Mouse (Mus musculus) cerebellum, adult 9-10 months (tissue): ENCODE measurements around the gene Nfib.
A peak's percentile ranks its signal among the peaks of the same experiment; 100 is the strongest.

Source experiments
- DNase-seq: peaks from one replicate; pipeline ENCODE4 v3.0.0; 2022

Gene Nfib

DNA sequence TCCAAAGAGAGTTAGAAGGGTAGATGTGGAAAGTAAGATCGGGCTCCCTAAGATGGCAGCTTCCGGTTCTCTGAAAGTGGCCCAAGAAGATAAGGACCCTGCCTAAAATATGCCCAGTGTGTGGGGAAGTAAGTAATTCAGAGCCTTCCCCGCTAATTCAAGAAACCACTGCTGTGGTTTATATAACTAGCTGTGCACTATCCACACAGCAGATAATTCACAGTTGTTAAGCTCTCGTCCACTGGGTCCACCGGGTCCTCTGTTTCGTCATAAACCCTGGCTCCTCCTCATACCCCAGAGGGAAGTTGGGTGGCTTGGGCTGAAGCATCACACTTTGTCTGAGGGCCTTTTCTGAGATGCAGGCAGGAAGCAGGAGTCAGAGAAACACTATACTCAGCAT lies 19.5 kb downstream of the Nfib start:
- no peak for DNase-seq

- DNase-seq: no peak
These were observed 21.3 kb downstream of the Nfib start for GRCm38 (mm10) chr4:82684088-82684715.

GRCm38 (mm10) chr4:82683583-82683982 lies 22.0 kb downstream of the Nfib start:
- DNase-seq: no peak

DNA sequence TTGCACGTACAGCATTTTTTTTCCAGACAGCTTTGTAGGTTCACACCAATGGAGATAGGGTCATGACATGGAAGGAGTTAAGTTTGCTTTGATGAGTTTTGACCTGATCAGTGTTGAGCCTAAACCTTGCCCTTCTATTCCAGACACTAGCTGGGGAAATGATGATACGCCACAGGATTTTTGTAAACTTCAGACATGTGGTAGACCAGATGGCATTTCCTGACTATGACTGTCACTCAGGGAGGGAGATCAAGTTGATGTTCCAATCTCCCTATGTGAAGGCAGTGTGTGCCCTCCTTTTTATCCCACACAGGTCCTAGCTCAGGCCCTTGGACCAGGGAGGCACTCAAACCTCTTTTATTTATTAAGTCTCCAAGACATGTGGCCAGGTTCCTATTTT lies 29.4 kb downstream of the Nfib start:
- no peak for DNase-seq

DNA sequence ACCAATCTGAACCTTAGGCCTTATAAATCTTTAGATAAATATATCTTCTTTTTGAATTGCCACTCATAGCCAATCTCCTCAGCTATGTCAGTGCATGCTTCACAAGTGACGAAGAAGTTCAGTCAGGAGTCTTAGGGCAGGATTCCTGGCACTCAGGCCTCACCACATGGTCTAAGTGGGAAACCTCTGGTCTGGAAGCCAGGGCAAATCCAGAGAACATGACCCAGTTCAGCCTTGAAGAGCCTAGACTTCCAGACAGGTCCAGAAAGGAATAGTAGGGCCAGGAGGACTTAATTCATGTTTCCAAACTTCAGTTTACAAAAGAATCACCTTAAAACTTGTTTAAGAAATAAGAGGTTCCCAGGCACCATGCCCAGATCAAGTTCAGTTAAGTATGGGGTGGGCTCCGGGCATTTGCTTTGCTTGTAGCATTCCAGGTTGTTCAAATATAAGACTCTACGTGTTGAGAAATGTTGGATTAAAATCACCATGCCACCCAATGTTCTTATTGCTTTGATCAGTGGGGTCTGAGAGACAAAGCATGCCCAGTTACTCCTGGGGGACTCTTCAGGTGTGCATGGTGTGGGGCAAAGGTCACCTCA lies 38.2 kb downstream of the Nfib start:
- no peak for DNase-seq

GRCm38 (mm10) chr4:82664436-82664835 lies 41.1 kb downstream of the Nfib start:
- DNase-seq: no peak

DNA sequence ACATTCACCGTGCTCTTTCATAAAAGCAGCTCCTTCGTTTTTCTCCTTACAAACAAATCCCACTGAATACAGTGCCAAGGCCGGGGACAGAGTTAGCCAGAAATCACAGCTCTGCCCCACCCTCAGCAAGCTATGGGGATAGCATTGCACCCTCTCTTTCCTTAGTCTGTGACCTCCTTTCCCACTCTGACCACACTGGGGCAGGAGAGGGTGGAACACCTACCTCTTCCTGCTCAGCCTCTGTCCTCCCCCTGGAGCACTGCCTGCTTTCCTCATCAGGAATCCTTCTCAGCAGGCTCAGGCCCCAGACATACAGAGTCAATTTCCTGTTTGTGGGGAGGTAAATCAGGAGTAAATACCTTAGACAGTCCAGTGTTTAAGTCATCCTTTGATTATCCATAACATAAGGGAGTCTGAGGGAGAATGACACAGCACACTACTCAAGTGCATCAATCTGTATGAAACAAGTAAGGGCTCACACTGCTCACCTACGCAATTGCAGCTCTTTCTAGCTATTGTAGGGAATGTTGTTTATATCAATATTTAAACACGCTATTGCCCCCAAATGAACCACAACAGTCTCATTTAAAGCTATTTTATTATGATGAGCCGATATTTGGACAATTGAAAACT lies 41.7 kb downstream of the Nfib start:
- no peak for DNase-seq

- DNase-seq: no peak
These were observed 42.9 kb downstream of the Nfib start for GRCm38 (mm10) chr4:82662626-82663025.

DNA sequence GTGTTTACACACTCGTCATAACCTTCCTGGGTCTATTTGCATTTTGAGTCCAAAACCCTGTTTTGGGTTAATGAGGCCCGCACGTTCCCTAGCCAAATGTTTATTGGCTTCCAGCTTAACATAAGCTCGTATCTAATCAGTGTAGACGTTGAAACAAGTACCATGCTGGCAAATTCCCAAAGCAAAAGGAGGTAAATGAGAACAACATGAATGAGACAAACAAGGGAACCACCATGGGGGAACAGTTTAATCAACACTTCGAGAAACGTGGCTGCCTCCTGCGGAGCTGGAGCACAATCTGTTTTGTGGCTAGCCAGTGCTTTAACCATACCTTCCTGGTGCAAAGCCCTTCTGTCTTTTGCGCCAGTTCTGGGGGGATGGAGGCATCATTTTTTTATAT lies 43.3 kb downstream of the Nfib start:
- DNase-seq: no peak

- DNase-seq: no peak
These were observed 44.3 kb downstream of the Nfib start for GRCm38 (mm10) chr4:82661215-82661614.

DNA sequence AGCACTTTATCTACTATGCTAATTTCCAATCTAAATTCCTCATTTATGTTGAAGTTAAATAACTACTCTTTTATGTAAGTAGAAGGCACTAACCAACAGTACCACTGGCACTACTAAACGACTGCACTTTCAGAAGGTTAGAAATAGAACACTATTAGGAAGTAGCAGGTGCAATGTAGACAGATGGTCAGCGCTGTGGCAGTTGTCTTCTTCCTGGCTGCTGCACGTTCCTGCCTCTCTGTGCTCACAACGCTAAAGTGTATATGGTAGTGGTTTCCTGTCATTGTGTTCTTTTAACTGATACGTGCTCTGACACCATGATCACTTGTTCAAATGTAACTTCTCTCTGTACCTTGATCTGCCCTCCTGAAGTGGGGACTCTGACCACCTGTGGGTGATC lies 59.9 kb downstream of the Nfib start:
- no peak for DNase-seq

GRCm38 (mm10) chr4:82644797-82645196 lies 60.8 kb downstream of the Nfib start:
- no peak for DNase-seq

DNA sequence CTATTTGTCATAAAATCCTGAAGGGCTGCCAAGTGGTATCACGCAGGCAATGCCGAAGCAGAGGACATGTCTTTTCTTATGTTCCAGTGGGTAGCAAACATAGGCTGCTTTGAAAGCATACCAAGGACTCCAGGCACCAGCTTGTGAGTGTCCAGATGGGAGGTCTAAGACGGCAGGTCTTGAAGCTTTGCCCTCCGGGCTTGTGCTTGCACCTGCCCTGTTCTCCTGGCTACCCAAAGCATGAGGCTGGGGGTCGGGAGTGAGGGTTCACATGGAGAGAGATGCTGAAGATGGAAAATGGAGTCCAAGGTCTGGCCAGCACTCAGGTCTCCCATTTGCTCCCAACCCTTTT lies 61.8 kb downstream of the Nfib start:
- no peak for DNase-seq

DNA sequence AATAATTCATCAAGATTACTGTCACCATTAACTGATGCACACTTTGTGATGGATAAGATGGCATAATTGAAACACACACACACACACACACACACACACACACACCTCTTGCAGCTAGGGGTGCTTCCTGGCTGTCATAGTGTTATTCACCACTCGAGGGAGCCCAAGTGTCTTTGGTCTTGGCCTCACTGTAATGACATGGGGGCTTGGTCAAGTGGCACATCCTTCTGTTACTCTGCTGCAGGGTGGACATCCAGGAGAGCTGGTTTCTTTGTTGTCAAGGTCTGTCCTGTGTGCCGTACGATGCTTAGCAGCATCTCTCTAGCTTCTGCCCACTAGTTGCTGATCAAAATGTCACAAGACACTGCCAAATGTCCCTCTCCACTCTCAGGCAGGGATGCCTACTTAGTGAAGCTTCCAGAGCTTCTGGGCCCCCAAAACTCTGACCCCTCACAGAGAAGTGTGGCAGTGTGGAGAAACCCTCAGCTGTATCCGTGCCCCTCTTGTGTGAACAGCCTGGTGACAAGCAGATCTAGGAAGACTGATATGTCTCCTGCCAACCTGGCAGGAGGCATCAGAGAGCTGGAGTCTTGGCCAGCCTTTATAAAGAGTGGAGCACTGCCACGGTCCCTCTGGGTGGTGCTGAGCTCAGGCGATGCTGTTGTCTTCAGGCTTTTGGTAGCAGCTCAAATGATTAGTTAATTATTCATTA lies 62.4 kb downstream of the Nfib start:
- peak; percentile 72 for DNase-seq

- DNase-seq: no peak
These were observed 64.4 kb downstream of the Nfib start for GRCm38 (mm10) chr4:82641066-82641680.

DNA sequence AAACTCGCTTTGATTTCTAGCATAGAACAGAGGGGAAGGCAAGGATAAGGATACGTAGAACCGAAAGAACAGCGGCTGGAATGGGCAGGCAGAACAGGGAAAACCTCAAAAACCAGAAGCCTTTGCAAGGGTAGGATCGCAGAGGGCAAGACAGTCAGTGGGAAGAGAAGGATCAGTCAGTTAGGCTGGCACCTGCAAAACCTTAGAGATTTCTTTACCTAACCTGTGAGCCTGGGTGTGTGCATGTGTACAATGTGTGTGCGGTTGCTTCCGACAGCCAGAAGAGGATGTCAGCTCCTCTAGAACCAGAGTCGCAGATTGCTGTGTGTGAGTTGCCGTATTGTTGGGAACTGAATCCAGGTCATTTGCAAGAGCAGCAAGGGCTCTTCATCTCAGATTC lies 67.3 kb downstream of the Nfib start:
- no peak for DNase-seq

GRCm38 (mm10) chr4:82637633-82638032 lies 67.9 kb downstream of the Nfib start:
- DNase-seq: no peak

- no peak for DNase-seq
These were observed 68.9 kb downstream of the Nfib start for GRCm38 (mm10) chr4:82636658-82637057.

- no peak for DNase-seq
These were observed 69.7 kb downstream of the Nfib start for GRCm38 (mm10) chr4:82635881-82636280.

DNA sequence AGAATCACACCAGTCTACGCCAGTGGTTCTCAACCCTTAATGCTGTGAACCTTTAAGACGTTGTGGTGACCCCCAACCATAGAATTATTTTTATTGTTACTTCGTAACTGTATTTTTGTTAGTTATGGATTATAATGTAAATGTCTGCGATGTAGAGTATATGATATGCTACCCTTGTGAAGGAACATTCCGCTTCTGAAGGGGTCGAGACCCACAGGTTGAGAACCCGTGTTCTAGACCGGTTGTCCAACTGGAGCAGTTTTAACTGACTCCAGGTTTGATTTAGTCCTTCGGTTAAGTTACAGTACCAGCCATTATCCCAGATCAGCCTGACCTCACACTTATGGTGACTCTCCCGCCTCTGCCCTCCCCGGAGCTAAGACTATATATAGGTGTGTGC lies 70.4 kb downstream of the Nfib start:
- no peak for DNase-seq

- DNase-seq: no peak
These were observed 71.2 kb downstream of the Nfib start for GRCm38 (mm10) chr4:82634365-82634764.

- no peak for DNase-seq
These were observed 81.1 kb downstream of the Nfib start for GRCm38 (mm10) chr4:82624285-82625045.

GRCm38 (mm10) chr4:82623835-82624234 lies 81.7 kb downstream of the Nfib start:
- no peak for DNase-seq
